Mouse (Mus musculus) heart, embryonic 15.5 days (tissue): Measurements from ENCODE around the gene Hist1h4j. TPM values are rescaled to one million over a fixed set of nuclear protein-coding genes. Genes with fewer than 3 reads are reported as not detected.
"Not testable (repeated sequence)": the region's sequence is repeated elsewhere in the genome, so short reads cannot be mapped to it uniquely, and the experiment has no call there.

Experiments
- ATAC-seq: fragments of 200-750 bp; cut with Nextera tagmentation; replicated peaks from 2 replicates; pipeline ENCODE4 v1.8.0; 2017; ENCODE audit warnings: low read depth, moderate TSS enrichment; ENCODE audit not compliant: insufficient number of reproducible peaks, insufficient read depth, low FRiP score
- H3K27ac ChIP-seq: fragments of 300-500 bp; sonication (generic); 2 replicates; pipeline ENCODE4 v1.5.1; 2015; ENCODE audit warnings: mild to moderate bottlenecking, inconsistent platforms
- H3K27me3 ChIP-seq: fragments of 300-500 bp; sonication (generic); 2 replicates; pipeline ENCODE4 v1.6.1; 2015; ENCODE audit warnings: inconsistent platforms
- H3K36me3 ChIP-seq: fragments of 300-500 bp; sonication (generic); 2 replicates; pipeline ENCODE4 v1.6.1; 2015; ENCODE audit warnings: mild to moderate bottlenecking, inconsistent platforms
- H3K4me1 ChIP-seq: fragments of 300-500 bp; sonication (generic); replicated peaks from 2 replicates; pipeline ENCODE4 v1.6.1; 2015; ENCODE audit warnings: inconsistent platforms
- H3K4me2 ChIP-seq: fragments of 300-500 bp; sonication (generic); 2 replicates; pipeline ENCODE4 v1.6.1; 2015; ENCODE audit warnings: inconsistent platforms, mild to moderate bottlenecking, moderate library complexity
- H3K4me3 ChIP-seq: fragments of 300-500 bp; sonication (generic); 2 replicates; pipeline ENCODE4 v1.5.1; 2015; ENCODE audit warnings: mild to moderate bottlenecking, inconsistent platforms
- H3K9ac ChIP-seq: fragments of 300-500 bp; sonication (generic); 2 replicates; pipeline ENCODE4 v1.6.1; 2015; ENCODE audit warnings: mild to moderate bottlenecking, inconsistent platforms
- H3K9me3 ChIP-seq: fragments of 300-500 bp; sonication (generic); replicated peaks from 2 replicates; pipeline ENCODE4 v1.6.1; 2016; ENCODE audit warnings: inconsistent platforms
- WGBS: fragments of 180-500 bp; shearing (Covaris S2); methylation state at CpG from one replicate; pipeline ENCODE4 v1.1.7; 2015; ENCODE audit warnings: mixed read lengths; 5-methylcytosine and 5-hydroxymethylcytosine counted together
- polyA plus RNA-seq: library from polyadenylated mRNA; unstranded; fragments of >200 nt; fragmentation: Nextera tagmentation; extraction: Ambion mirVana; gene quantifications from 2 replicates; pipeline ENCODE4 v1.2.1, GENCODE M21; 2015

Hist1h4j gene
- polyA plus RNA-seq, 1 experiment from 2014 or later: 0.66 TPM

- Histone ChIP-seq H3K4me1 (peaks cover 10% of the 10 kb centered on the region), H3K36me3 (no peaks in the 10 kb centered on the region), H3K27ac (no peak overlapping the region), H3K9ac (no peak overlapping the region), H3K4me3 (no peak overlapping the region), H3K9me3 (no peaks in the 10 kb centered on the region), H3K4me2 (no peak overlapping the region), H3K27me3 (no peaks in the 10 kb centered on the region)
- ATAC-seq: no peak
- WGBS: 71% methylated on average over 5 of the region's 5 CpGs
These were observed 1.4 kb upstream of the Hist1h4j start for GRCm38 (mm10) chr13:21733466-21733865.

- under 1% methylated on average over 21 of the region's 21 CpGs for WGBS
- no peaks in the 10 kb centered on the region for H3K9me3 ChIP-seq
- ATAC-seq: peak; percentile 71
- peak overlapping the region; percentile 81 for H3K4me2 ChIP-seq
- no peaks in the 10 kb centered on the region for H3K27me3 ChIP-seq
- peaks cover 10% of the 10 kb centered on the region for H3K4me1 ChIP-seq
- peak overlapping the region; percentile 64 for H3K9ac ChIP-seq
- peak overlapping the region; percentile 94 for H3K27ac ChIP-seq
- no peaks in the 10 kb centered on the region for H3K36me3 ChIP-seq
- peak overlapping the region; percentile 56 for H3K4me3 ChIP-seq
These were observed 606 bp upstream of the Hist1h4j start for GRCm38 (mm10) chr13:21734010-21734905.

DNA sequence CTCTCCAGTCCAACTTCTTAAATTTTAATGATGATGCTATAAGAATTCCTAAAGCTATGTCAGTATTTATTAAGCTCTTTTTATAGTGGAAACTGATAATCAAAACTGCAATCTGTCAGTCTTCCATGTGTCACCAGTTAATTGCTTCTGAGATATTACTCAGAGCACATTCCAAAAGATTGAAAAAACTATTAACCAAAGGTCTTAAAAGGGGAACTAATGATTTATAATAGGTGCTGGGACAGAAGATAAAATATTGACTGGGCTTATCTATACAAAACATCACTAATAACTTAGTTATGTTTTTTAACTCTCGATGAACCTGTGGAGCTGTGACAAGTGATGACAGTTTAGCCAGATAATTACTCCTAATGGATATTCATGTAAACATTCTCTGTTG, 10.1 kb downstream of the Hist1h4j start:
- Histone ChIP-seq H3K36me3 (no peaks in the 10 kb centered on the region), H3K4me3 (no peak overlapping the region), H3K4me2 (no peak overlapping the region), H3K4me1 (peaks cover 11% of the 10 kb centered on the region), H3K27ac (no peak overlapping the region), H3K9me3 (no peaks in the 10 kb centered on the region), H3K9ac (no peak overlapping the region), H3K27me3 (no peaks in the 10 kb centered on the region)
- WGBS: 60% methylated on average over 1 of the region's 1 CpGs
- ATAC-seq: no peak

DNA sequence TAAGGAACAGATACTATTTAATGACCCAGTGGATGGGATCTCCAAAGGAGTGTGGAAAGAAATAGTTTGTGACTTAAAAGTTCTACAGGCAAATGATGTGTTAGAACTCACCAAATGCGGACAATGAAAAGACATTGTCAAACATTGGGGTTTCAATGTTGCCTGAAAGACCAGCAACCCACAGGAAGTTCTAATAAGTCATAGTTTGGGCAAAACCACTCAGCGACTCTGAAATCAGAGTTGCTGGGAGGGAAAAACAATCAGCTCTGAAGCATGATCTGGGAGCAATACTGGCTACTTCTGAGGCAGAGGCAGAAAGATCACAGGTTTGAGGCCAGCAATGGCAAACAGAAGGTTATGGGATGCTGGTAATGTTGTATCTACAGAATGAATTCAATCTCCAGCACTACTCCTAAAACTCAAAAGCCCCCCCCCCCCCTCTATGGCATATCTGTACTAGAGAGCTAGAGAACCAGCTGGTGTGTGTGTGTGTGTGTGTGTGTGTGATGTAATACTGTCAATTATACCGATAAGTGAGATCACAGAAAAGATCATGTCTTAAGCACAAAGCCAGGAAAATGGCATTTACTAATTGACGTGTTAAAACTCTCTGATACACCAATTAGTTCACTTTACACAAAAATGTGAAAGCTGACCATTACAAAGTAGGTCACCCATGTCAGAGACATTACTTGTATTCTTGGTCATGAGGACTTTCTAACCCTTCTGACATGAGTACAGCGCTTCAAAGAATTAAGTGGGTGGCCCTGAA, 14.7 kb downstream of the Hist1h4j start:
- H3K4me1 ChIP-seq: peaks cover 25% of the 10 kb centered on the region
- H3K4me2 ChIP-seq: peak overlapping the region; percentile 67
- H3K9me3 ChIP-seq: no peaks in the 10 kb centered on the region
- H3K27ac ChIP-seq: peak overlapping the region; percentile 89
- WGBS: 7% methylated on average over 5 of the region's 5 CpGs
- no peaks in the 10 kb centered on the region for H3K27me3 ChIP-seq
- no peaks in the 10 kb centered on the region for H3K36me3 ChIP-seq
- ATAC-seq: no peak
- peak overlapping the region; percentile 57 for H3K9ac ChIP-seq
- H3K4me3 ChIP-seq: peak overlapping the region; percentile 53

- H3K4me2 ChIP-seq: peak within 1 kb of the TSS; percentile 67
- WGBS: under 1% methylated on average over 49 of the region's 56 CpGs
- peaks cover 28% of the 10 kb centered on the region for H3K4me1 ChIP-seq
- peak within 1 kb of the TSS; percentile 92 for H3K27ac ChIP-seq
- H3K27me3 ChIP-seq, H3K9me3 ChIP-seq, H3K36me3 ChIP-seq: not testable (repeated sequence)
- peak; percentile 70 for ATAC-seq
- H3K4me3 ChIP-seq: peak within 1 kb of the TSS; percentile 53
- peak within 1 kb of the TSS; percentile 61 for H3K9ac ChIP-seq
These were observed 15.5 kb downstream of the Hist1h4j start, which contains the start of gene Hist1h4k for GRCm38 (mm10) chr13:21750159-21751017. Hist1h4k (minus strand) TSS chr13:21750505.

- Histone ChIP-seq H3K9ac (no peak overlapping the region), H3K4me2 (no peak overlapping the region), H3K36me3 (no peaks in the 10 kb centered on the region), H3K27ac (peak overlapping the region; percentile 92), H3K27me3 (no peaks in the 10 kb centered on the region), H3K4me3 (no peak overlapping the region), H3K9me3 (no peaks in the 10 kb centered on the region), H3K4me1 (peaks cover 32% of the 10 kb centered on the region)
- no peak for ATAC-seq
These were observed 16.6 kb downstream of the Hist1h4j start for GRCm38 (mm10) chr13:21751417-21751816.

- Histone ChIP-seq H3K4me2 (peak overlapping the region; percentile 74; the same call in 1 of the 2 replicates), H3K9me3 (no peaks in the 10 kb centered on the region), H3K4me1 (peaks cover 32% of the 10 kb centered on the region), H3K27ac (peak overlapping the region; percentile 92), H3K9ac (no peak overlapping the region), H3K27me3 (no peaks in the 10 kb centered on the region), H3K36me3 (no peaks in the 10 kb centered on the region), H3K4me3 (no peak overlapping the region)
- WGBS: 35% methylated on average over 3 of the region's 3 CpGs
- ATAC-seq: no peak
These were observed 17.0 kb downstream of the Hist1h4j start for GRCm38 (mm10) chr13:21751827-21752226.

- WGBS: 32% methylated on average over 3 of the region's 3 CpGs
- Histone ChIP-seq H3K4me1 (peaks cover 31% of the 10 kb centered on the region), H3K4me2 (peak overlapping the region; percentile 74), H3K36me3 (no peaks in the 10 kb centered on the region), H3K27ac (peak overlapping the region; percentile 92), H3K27me3 (no peaks in the 10 kb centered on the region), H3K9me3 (no peaks in the 10 kb centered on the region), H3K9ac (peak overlapping the region; percentile 14; the same call in 1 of the 2 replicates), H3K4me3 (no peak overlapping the region)
- ATAC-seq: no peak
These were observed 17.5 kb downstream of the Hist1h4j start for GRCm38 (mm10) chr13:21752356-21752755.

DNA sequence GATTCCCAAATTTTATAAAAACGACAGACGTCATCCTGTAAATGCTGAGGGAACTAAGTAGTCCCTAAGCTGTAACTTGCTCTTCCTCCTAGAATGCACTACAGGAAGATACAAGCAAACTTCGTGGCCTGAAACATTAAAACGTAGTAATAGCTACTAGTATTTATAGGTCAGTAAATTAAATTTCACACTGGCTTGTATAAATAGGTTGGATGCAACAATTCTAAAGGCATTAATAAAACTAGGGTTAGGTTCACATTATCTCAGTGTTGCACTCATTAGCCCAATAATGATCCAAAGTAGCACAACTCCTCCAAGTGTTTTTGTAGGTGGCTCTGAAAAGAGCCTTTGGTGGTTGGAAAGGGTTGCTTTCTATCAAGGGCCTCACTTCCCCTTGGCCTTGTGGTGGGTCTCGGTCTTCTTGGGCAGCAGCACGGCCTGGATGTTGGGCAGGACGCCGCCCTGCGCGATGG, 18.2 kb downstream of the Hist1h4j start:
- 2% methylated on average over 10 of the region's 10 CpGs for WGBS
- Histone ChIP-seq H3K4me2 (peak overlapping the region; percentile 74), H3K4me3 (peak overlapping the region; percentile 55), H3K9ac (peak overlapping the region; percentile 60), H3K36me3 (no peaks in the 10 kb centered on the region), H3K27ac (peak overlapping the region; percentile 92), H3K27me3 (no peaks in the 10 kb centered on the region), H3K9me3 (no peaks in the 10 kb centered on the region), H3K4me1 (peaks cover 27% of the 10 kb centered on the region)
- 0 out of 2 replicates have a peak, but pooled peaks have one; percentile 15 for ATAC-seq

DNA sequence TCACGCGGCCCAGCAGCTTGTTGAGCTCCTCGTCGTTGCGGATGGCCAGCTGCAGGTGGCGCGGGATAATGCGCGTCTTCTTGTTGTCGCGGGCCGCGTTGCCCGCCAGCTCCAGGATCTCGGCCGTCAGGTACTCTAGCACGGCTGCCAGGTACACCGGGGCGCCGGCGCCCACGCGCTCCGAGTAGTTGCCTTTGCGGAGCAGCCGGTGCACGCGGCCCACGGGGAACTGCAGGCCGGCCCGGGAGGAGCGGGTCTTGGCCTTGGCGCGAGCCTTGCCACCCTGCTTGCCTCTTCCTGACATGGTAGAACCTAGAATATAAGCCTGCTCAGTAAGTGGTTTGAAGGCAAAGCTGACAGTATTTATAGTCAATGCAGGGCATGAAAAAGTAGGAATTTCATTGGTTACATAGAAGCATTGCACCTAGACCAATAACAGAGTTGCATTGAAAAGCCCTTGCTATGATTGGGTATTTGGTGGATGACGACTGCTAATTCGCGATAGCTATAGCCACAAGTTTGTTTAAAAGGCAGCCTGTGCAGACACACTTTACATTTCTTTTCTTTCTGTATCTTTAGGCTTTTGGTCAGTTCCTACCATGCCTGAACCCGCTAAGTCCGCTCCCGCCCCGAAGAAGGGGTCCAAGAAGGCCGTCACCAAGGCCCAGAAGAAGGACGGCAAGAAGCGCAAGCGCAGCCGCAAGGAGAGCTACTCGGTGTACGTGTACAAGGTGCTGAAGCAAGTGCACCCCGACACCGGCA, 18.8 kb downstream of the Hist1h4j start, which contains the start of the genes Hist1h2ak and Hist1h2bn:
Gene Hist1h2ak, minus strand, starts transcription at position 304 of the 762 bp plus-strand sequence.
Gene Hist1h2bn, plus strand, starts transcription at position 600 of the 762 bp plus-strand sequence.
- Histone ChIP-seq H3K9ac (peak within 1 kb of the TSS; percentile 60), H3K4me3 (peak within 1 kb of the TSS; percentile 55), H3K27ac (peak within 1 kb of the TSS; percentile 92), H3K4me1 (peaks cover 25% of the 10 kb centered on the region), H3K4me2 (peak within 1 kb of the TSS; percentile 74)
- peak; percentile 92 for ATAC-seq
- not testable (repeated sequence) for H3K9me3 ChIP-seq, H3K27me3 ChIP-seq, H3K36me3 ChIP-seq
- WGBS: 1% methylated on average over 48 of the region's 50 CpGs
